Mouse (Mus musculus): ENCODE results near the gene Cdkn3. TPM values are rescaled to one million over a fixed set of nuclear protein-coding genes. Genes with fewer than 3 reads are reported as not detected.

Gene Cdkn3
- total and polyA plus RNA-seq, 3 experiments = 0.55 to 1.5 (median 0.70) TPM

DNA sequence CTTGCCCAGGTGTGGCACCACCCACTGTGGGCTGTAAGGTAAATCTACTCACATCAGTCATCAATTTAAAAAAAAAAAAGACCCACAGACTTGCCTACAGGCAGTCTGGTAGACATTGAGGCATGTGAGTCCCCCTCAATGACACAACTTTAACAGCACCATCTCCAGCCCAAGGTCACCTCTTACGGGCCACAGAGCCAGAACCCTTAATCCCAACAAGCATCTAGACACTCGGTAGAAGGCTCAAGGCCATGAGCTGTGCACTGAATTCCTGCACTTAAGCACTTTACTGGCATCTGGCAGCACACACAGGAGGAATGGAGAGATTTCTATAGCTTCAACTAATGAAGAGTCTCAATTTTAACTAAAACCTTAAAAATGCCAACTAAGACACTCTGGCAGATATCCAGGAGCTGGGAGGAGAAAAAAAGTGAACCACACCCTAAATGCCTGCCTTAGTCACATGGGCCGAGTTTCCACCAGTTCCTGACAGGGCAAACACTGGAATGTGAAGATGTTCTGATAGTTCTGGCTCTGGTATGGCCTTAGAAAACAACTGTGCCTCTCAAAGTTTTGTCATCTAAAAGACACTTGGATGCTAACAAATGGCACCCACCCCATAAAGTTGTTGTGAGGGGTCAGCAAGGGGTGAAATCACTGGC is 40.5 kb downstream of the Cdkn3 start:
- H3K79me2 ChIP-seq (replicated peaks; ENCODE audit: control insufficient read depth, insufficient read depth, low read length) = no peaks in the 10 kb centered on the region
- 0 out of 2 replicates have a peak, but pooled peaks cover 1% of the 10 kb centered on the region for H3K4me1 ChIP-seq (ENCODE audit: control insufficient read depth, insufficient read depth, low read length)
- peaks cover 3% of the 10 kb centered on the region for H3K36me3 ChIP-seq (ENCODE audit: control insufficient read depth, insufficient read depth, low read length)
- H3K27ac ChIP-seq = no peak overlapping the region
- H3K4me3 ChIP-seq = no peak overlapping the region
- WGBS = 74% methylated on average over 3 of the region's 3 CpGs
- intact Hi-C loops (cut with DNase I) = no loop called here
- H3K27me3 ChIP-seq (ENCODE audit: control insufficient read depth, insufficient read depth, low read length) = no peaks in the 10 kb centered on the region
- H3K9ac ChIP-seq (ENCODE audit: low read depth, low read length) = no peak overlapping the region
- DNase-seq = no peak
- TF ChIP-seq CTCF (IDR thresholded peaks at IDR 0.05) (no peak), POLR2A (IDR thresholded peaks at IDR 0.05; ENCODE audit: insufficient read depth, low read depth, low read length) (no peak), EP300 (IDR thresholded peaks at IDR 0.05; ENCODE audit: insufficient read depth, low read depth, low read length) (no peak)

DNA sequence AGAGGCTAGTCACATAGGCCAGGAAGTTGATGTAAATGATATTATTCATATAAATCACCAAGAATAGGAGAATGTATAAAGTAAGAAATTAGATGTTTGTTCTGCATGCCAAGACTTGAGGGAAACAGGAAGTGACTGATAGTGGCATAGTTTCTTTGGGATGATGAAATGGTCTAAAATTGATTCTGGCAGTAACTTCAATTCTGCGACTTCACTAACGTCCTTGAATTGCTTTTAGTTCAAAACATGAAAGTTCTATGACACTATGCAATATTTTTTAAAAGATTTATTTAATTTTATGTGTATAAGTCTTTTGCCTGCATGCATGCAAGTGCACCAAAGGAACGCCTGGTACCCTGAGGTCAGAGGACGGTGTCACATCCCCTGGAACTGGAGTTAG is 42.9 kb downstream of the Cdkn3 start:
- Histone ChIP-seq H3K79me2 (replicated peaks; ENCODE audit: control insufficient read depth, insufficient read depth, low read length) (no peaks in the 10 kb centered on the region), H3K4me1 (ENCODE audit: control insufficient read depth, insufficient read depth, low read length) (0 out of 2 replicates have a peak, but pooled peaks cover 1% of the 10 kb centered on the region), H3K4me3 (no peak overlapping the region), H3K9ac (ENCODE audit: low read depth, low read length) (no peak overlapping the region), H3K36me3 (ENCODE audit: control insufficient read depth, insufficient read depth, low read length) (peaks cover 4% of the 10 kb centered on the region), H3K27me3 (ENCODE audit: control insufficient read depth, insufficient read depth, low read length) (no peaks in the 10 kb centered on the region), H3K27ac (no peak overlapping the region)
- TF ChIP-seq POLR2A (IDR thresholded peaks at IDR 0.05; ENCODE audit: insufficient read depth, low read depth, low read length) (no peak), CTCF (IDR thresholded peaks at IDR 0.05) (no peak), EP300 (IDR thresholded peaks at IDR 0.05; ENCODE audit: insufficient read depth, low read depth, low read length) (no peak)
- WGBS = 79% methylated on average over 4 of the region's 4 CpGs
- DNase-seq = no peak
- intact Hi-C loops (cut with DNase I) = no loop called here

DNA sequence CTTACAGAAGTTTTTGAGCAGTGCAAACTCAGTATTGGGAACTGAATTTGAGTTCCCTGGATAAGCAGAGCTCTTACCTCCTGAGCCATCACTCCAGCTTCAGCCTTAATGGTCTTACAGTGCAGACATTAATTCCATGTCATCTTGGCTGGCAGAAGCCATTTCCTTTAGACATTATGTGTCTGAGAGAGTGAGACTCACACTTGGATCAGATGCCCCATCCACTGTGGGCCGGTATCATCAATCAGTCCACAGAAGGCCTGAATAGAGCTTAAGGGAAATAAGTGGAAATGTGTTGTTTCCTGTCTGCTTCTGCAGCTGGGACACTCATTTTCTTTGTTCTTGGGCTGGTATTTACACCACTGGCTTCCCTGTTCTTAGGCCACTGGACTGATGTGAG is 43.5 kb downstream of the Cdkn3 start:
- DNase-seq = no peak
- 51% methylated on average over 1 of the region's 1 CpGs for WGBS
- Histone ChIP-seq H3K9ac (ENCODE audit: low read depth, low read length) (no peak overlapping the region), H3K4me3 (no peak overlapping the region), H3K36me3 (ENCODE audit: control insufficient read depth, insufficient read depth, low read length) (peaks cover 4% of the 10 kb centered on the region), H3K4me1 (ENCODE audit: control insufficient read depth, insufficient read depth, low read length) (0 out of 2 replicates have a peak, but pooled peaks cover 1% of the 10 kb centered on the region), H3K27me3 (ENCODE audit: control insufficient read depth, insufficient read depth, low read length) (no peaks in the 10 kb centered on the region), H3K27ac (no peak overlapping the region), H3K79me2 (replicated peaks; ENCODE audit: control insufficient read depth, insufficient read depth, low read length) (no peaks in the 10 kb centered on the region)
- intact Hi-C loops (cut with DNase I) = no loop called here
- TF ChIP-seq POLR2A (IDR thresholded peaks at IDR 0.05; ENCODE audit: insufficient read depth, low read depth, low read length) (no peak), CTCF (IDR thresholded peaks at IDR 0.05) (no peak), EP300 (IDR thresholded peaks at IDR 0.05; ENCODE audit: insufficient read depth, low read depth, low read length) (no peak)

DNA sequence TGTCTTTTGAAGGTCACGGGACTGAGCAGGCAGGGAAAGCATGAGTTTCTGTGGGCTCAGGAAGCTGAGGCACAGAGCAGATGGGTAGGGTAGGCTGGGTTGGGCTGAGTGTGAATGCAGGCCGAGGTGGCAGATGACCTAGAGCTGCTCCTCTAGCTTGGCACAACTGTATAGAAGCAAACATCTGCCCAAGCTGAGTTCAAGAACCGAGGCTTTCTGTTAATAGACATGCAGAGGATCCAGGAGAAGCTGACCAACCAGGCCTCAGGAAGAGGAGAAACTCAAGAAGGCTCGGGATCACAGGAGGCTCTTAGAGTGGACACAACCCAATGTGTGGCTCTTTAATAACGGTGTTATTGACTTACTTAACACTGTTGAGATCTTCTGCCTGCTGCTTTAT is 45.8 kb downstream of the Cdkn3 start:
- no peak for DNase-seq
- peaks cover 11% of the 10 kb centered on the region for H3K36me3 ChIP-seq (ENCODE audit: control insufficient read depth, insufficient read depth, low read length)
- H3K4me3 ChIP-seq = no peak overlapping the region
- no peaks in the 10 kb centered on the region for H3K79me2 ChIP-seq (replicated peaks; ENCODE audit: control insufficient read depth, insufficient read depth, low read length)
- H3K27ac ChIP-seq = no peak overlapping the region
- no peaks in the 10 kb centered on the region for H3K27me3 ChIP-seq (ENCODE audit: control insufficient read depth, insufficient read depth, low read length)
- WGBS = 82% methylated on average over 5 of the region's 5 CpGs
- no peak for TF ChIP-seq EP300 (IDR thresholded peaks at IDR 0.05; ENCODE audit: insufficient read depth, low read depth, low read length)
- no peak for TF ChIP-seq POLR2A (IDR thresholded peaks at IDR 0.05; ENCODE audit: insufficient read depth, low read depth, low read length)
- no peak for TF ChIP-seq CTCF (IDR thresholded peaks at IDR 0.05)
- 0 out of 2 replicates have a peak, but pooled peaks cover 1% of the 10 kb centered on the region for H3K4me1 ChIP-seq (ENCODE audit: control insufficient read depth, insufficient read depth, low read length)
- no peak overlapping the region for H3K9ac ChIP-seq (ENCODE audit: low read depth, low read length)
- intact Hi-C loops (cut with DNase I) = no loop called here

DNA sequence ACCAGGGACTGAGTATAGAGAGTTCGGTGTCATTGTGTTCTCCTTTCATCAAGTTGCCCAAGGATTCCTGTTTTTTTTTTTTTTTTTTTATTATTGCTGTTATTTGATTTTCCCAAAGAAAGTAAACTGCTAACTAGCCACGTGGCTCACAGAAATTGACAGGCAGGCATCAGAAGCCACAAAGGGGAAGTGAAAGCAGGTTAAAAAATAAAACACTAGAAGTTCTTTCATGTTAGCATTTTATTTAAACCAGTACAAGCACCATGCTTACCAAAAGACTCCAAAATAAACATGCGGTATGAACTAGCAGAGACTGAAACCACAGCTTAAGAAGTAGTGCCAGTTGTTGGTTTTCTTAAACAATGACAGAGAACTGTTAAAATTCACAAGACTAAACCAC is 47.6 kb downstream of the Cdkn3 start:
- no peak overlapping the region for H3K4me3 ChIP-seq
- H3K79me2 ChIP-seq (replicated peaks; ENCODE audit: control insufficient read depth, insufficient read depth, low read length) = no peaks in the 10 kb centered on the region
- no peak for DNase-seq
- no peak overlapping the region for H3K27ac ChIP-seq
- 0 out of 2 replicates have a peak, but pooled peaks cover 1% of the 10 kb centered on the region for H3K4me1 ChIP-seq (ENCODE audit: control insufficient read depth, insufficient read depth, low read length)
- H3K36me3 ChIP-seq (ENCODE audit: control insufficient read depth, insufficient read depth, low read length) = peaks cover 13% of the 10 kb centered on the region
- intact Hi-C loops (cut with DNase I) = no loop called here
- 61% methylated on average over 3 of the region's 3 CpGs for WGBS
- TF ChIP-seq EP300 (IDR thresholded peaks at IDR 0.05; ENCODE audit: insufficient read depth, low read depth, low read length) (no peak), CTCF (IDR thresholded peaks at IDR 0.05) (no peak), POLR2A (IDR thresholded peaks at IDR 0.05; ENCODE audit: insufficient read depth, low read depth, low read length) (no peak)
- no peak overlapping the region for H3K9ac ChIP-seq (ENCODE audit: low read depth, low read length)
- H3K27me3 ChIP-seq (ENCODE audit: control insufficient read depth, insufficient read depth, low read length) = no peaks in the 10 kb centered on the region

DNA sequence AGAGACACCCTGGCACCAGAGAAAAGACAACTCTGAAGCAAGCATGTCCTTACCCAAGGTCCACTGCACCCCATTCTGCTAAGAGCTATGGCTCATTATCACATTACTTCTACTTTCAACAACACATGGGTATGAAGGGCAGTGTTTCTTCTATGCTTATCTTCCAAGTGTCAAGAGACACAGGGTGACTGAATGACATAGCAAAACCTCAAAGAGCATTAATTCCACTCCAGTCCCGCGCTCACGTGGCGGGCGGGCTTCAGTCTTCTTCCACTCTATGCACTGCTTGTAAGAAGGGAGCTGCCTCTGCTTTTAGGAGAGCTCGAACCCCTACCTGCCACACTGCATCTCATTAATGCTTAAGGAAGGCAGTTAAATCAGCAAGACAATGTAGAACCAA is 55.3 kb downstream of the Cdkn3 start:
- intact Hi-C loops (cut with DNase I) = no loop called here
- no peaks in the 10 kb centered on the region for H3K27me3 ChIP-seq (ENCODE audit: control insufficient read depth, insufficient read depth, low read length)
- no peak overlapping the region for H3K9ac ChIP-seq (ENCODE audit: low read depth, low read length)
- peaks cover 6% of the 10 kb centered on the region for H3K4me1 ChIP-seq (ENCODE audit: control insufficient read depth, insufficient read depth, low read length)
- 78% methylated on average over 6 of the region's 6 CpGs for WGBS
- no peak for TF ChIP-seq EP300 (IDR thresholded peaks at IDR 0.05; ENCODE audit: insufficient read depth, low read depth, low read length)
- no peak for TF ChIP-seq CTCF (IDR thresholded peaks at IDR 0.05)
- TF ChIP-seq POLR2A (IDR thresholded peaks at IDR 0.05; ENCODE audit: insufficient read depth, low read depth, low read length) = no peak
- no peak overlapping the region for H3K27ac ChIP-seq
- H3K79me2 ChIP-seq (replicated peaks; ENCODE audit: control insufficient read depth, insufficient read depth, low read length) = peaks cover 6% of the 10 kb centered on the region; the same call in 1 of the 2 replicates
- peaks cover 9% of the 10 kb centered on the region for H3K36me3 ChIP-seq (ENCODE audit: control insufficient read depth, insufficient read depth, low read length)
- DNase-seq = no peak
- H3K4me3 ChIP-seq = no peak overlapping the region
